Comparison of ENCODE assay signal across 8 mouse cellular contexts in genomic region chr19:6331719-6332516, GRCm38 (mm10). TPM values are rescaled to one million over a fixed set of nuclear protein-coding genes. Genes with fewer than 3 reads are reported as not detected.
DNase-seq lines count a peak whose midpoint lies in the region; ATAC-seq and TF ChIP-seq lines count a peak whose summit lies in the region.

No protein-coding gene starts in this region.

- no peak overlapping the region; the same call in 1 of the 2 replicates for H3K4me3 ChIP-seq in forebrain, embryonic 16.5 days (replicated peaks; ENCODE audit: low read length)
- H3K4me3 ChIP-seq in liver, embryonic 14.5 days (ENCODE audit: insufficient read depth in 1 of 2, low read depth in 2 of 2, low read length in 2 of 2) = 0 out of 4 replicates have a peak overlapping the region, but pooled peaks have one; percentile 16 to 26

- peak; percentile 93 for TF ChIP-seq CTCF in liver, embryonic 14.5 days (IDR thresholded peaks at IDR 0.05; ENCODE audit: low read depth)

- H3K9ac ChIP-seq in forebrain, embryonic 16.5 days (replicated peaks; ENCODE audit: low read depth, low read length) = peak overlapping the region; percentile 1; the same call in 1 of the 2 replicates
- H3K9ac ChIP-seq in liver, embryonic 14.5 days (replicated peaks) = no peak overlapping the region; the same call in 1 of the 2 replicates

- peak; percentile 58 for DNase-seq in ovary, postnatal 14 days (ENCODE audit: low spot score)
- no peak for DNase-seq in ovary, adult 18-20 months (ENCODE audit: low spot score)
- peak; percentile 34 for DNase-seq in brain, embryonic 18.5 days (ENCODE audit: low read depth, low spot score)
- peak; percentile 48 to 53 (median 51) for DNase-seq in liver, embryonic 14.5 days (ENCODE audit: low read depth in 3 of 3, low spot score in 3 of 3)
- peak; percentile 64 for DNase-seq in neural tube, embryonic 10.5 days (ENCODE audit: extremely low spot score, low spot score)
- DNase-seq in thymus, postnatal 4 days = peak; percentile 74

- ATAC-seq in forebrain, embryonic 16.5 days = no peak
- peak; percentile 31 for ATAC-seq in inflammation-experienced regulatory T-cells, adult 6 months
- no peak for ATAC-seq in liver, embryonic 14.5 days (ENCODE audit: insufficient read depth)

- peaks cover 17% of the 10 kb centered on the region for H3K4me1 ChIP-seq in forebrain, embryonic 16.5 days (replicated peaks; ENCODE audit: control insufficient read depth, insufficient read depth, low read length)
- peaks cover 13 to 24% of the 10 kb centered on the region in 2 experiments for H3K4me1 ChIP-seq in liver, embryonic 14.5 days (replicated peaks; ENCODE audit: control insufficient read depth in 2 of 2, insufficient read depth in 2 of 2, low read length in 1 of 2)

- no peak overlapping the region for H3K27ac ChIP-seq in forebrain, embryonic 16.5 days (ENCODE audit: low read length)
- no peak overlapping the region for H3K27ac ChIP-seq in liver, embryonic 14.5 days

- peak overlapping the region; percentile 12 for H3K4me2 ChIP-seq in forebrain, embryonic 16.5 days (ENCODE audit: low read length)
- peak overlapping the region; percentile 52 for H3K4me2 ChIP-seq in liver, embryonic 14.5 days (ENCODE audit: low read depth)

- 22% methylated on average over 13 of the region's 13 CpGs for WGBS in forebrain, embryonic 16.5 days
- WGBS in liver, embryonic 14.5 days (ENCODE audit: insufficient replicate concordance) = 23% methylated on average over 13 of the region's 13 CpGs

- H3K27me3 ChIP-seq in forebrain, embryonic 16.5 days (replicated peaks; ENCODE audit: control insufficient read depth, insufficient read depth, low read length) = no peaks in the 10 kb centered on the region
- no peaks in the 10 kb centered on the region for H3K27me3 ChIP-seq in liver, embryonic 14.5 days (ENCODE audit: control insufficient read depth, insufficient read depth, low read length)

- no peaks in the 10 kb centered on the region for H3K9me3 ChIP-seq in forebrain, embryonic 16.5 days (ENCODE audit: control insufficient read depth, low read length)
- H3K9me3 ChIP-seq in liver, embryonic 14.5 days (ENCODE audit: control insufficient read depth, low read length) = no peaks in the 10 kb centered on the region

- no peak for TF ChIP-seq EP300 in liver, embryonic 14.5 days (IDR thresholded peaks at IDR 0.05; ENCODE audit: low read depth)

- no peaks in the 10 kb centered on the region for H3K36me3 ChIP-seq in forebrain, embryonic 16.5 days (ENCODE audit: control insufficient read depth, insufficient read depth)
- no peaks in the 10 kb centered on the region for H3K36me3 ChIP-seq in liver, embryonic 14.5 days (replicated peaks; ENCODE audit: control insufficient read depth, insufficient read depth, low read depth)

RNA-seq across cellular contexts. Expression of gene Men1, which starts 2.9 kb away (rescaled TPM):
- 96.1 and 96.5 TPM in 2 replicates for polyA plus RNA-seq in forebrain, embryonic 16.5 days (2015; fragmentation: Nextera tagmentation; extraction: Ambion mirVana)
- 10 to 100 TPM; 15.8 to 18.7 (median 16.3) TPM for polyA plus RNA-seq in inflammation-experienced regulatory T-cells, adult 6 months (2017; shearing (Covaris generic))
- polyA plus RNA-seq in liver, embryonic 14.5 days (2012; rRNA removed) = 19.9 and 20.4 TPM in 2 replicates
- polyA plus RNA-seq in liver, embryonic 14.5 days (2014; fragmentation: Nextera tagmentation; extraction: Ambion mirVana) = 12.5 and 13.5 TPM in 2 replicates

RNA-seq across cellular contexts. Expression of gene Map4k2, which starts 9.0 kb away (rescaled TPM):
- polyA plus RNA-seq in forebrain, embryonic 16.5 days (2015; fragmentation: Nextera tagmentation; extraction: Ambion mirVana) = 12.3 and 21.2 TPM in 2 replicates
- polyA plus RNA-seq in inflammation-experienced regulatory T-cells, adult 6 months (2017; shearing (Covaris generic)) = 100 to 1,000 TPM in 1 of 3 experiments, 10 to 100 TPM in 2; 68.4 to 105 (median 88.5) TPM
- polyA plus RNA-seq in liver, embryonic 14.5 days (2012; rRNA removed) = 15.9 and 17.6 TPM in 2 replicates
- 3.0 and 3.7 TPM in 2 replicates for polyA plus RNA-seq in liver, embryonic 14.5 days (2014; fragmentation: Nextera tagmentation; extraction: Ambion mirVana)

RNA-seq across cellular contexts. Expression of gene Cdc42bpg, which starts 25.7 kb away (rescaled TPM):
- 0.52 and 1.1 TPM in 2 replicates for polyA plus RNA-seq in forebrain, embryonic 16.5 days (2015; fragmentation: Nextera tagmentation; extraction: Ambion mirVana)
- polyA plus RNA-seq in inflammation-experienced regulatory T-cells, adult 6 months (2017; shearing (Covaris generic)) = under 1 TPM; 0.15 to 0.36 (median 0.26) TPM
- 2.0 and 2.1 TPM in 2 replicates for polyA plus RNA-seq in liver, embryonic 14.5 days (2012; rRNA removed)
- polyA plus RNA-seq in liver, embryonic 14.5 days (2014; fragmentation: Nextera tagmentation; extraction: Ambion mirVana) = 0.32 and 0.33 TPM in 2 replicates

RNA-seq across cellular contexts. Expression of gene Sf1, which starts 31.6 kb away (rescaled TPM):
- 122 and 127 TPM in 2 replicates for polyA plus RNA-seq in forebrain, embryonic 16.5 days (2015; fragmentation: Nextera tagmentation; extraction: Ambion mirVana)
- 10 to 100 TPM; 53.3 to 63.5 (median 59.1) TPM for polyA plus RNA-seq in inflammation-experienced regulatory T-cells, adult 6 months (2017; shearing (Covaris generic))
- polyA plus RNA-seq in liver, embryonic 14.5 days (2012; rRNA removed) = 57.4 and 60.9 TPM in 2 replicates
- polyA plus RNA-seq in liver, embryonic 14.5 days (2014; fragmentation: Nextera tagmentation; extraction: Ambion mirVana) = 57.9 and 65.0 TPM in 2 replicates

RNA-seq across cellular contexts. Expression of gene Pygm, which starts 52.3 kb away (rescaled TPM):
- polyA plus RNA-seq in forebrain, embryonic 16.5 days (2015; fragmentation: Nextera tagmentation; extraction: Ambion mirVana) = 2.4 and 2.8 TPM in 2 replicates
- 1 to 10 TPM; 3.4 to 6.5 (median 5.7) TPM for polyA plus RNA-seq in inflammation-experienced regulatory T-cells, adult 6 months (2017; shearing (Covaris generic))
- polyA plus RNA-seq in liver, embryonic 14.5 days (2012; rRNA removed) = 1.2 TPM in 2 replicates
- polyA plus RNA-seq in liver, embryonic 14.5 days (2014; fragmentation: Nextera tagmentation; extraction: Ambion mirVana) = 1.2 and 1.3 TPM in 2 replicates
